Mouse (Mus musculus) adrenal gland, postnatal 4 days (tissue): ENCODE measurements around the gene Ntrk1. TPM values are rescaled to one million over a fixed set of nuclear protein-coding genes. Genes with fewer than 3 reads are reported as not detected.
A peak's percentile ranks its signal among the peaks of the same experiment; 100 is the strongest.
"Not testable (repeated sequence)": the region's sequence is repeated elsewhere in the genome, so short reads cannot be mapped to it uniquely, and the experiment has no call there.

ENCODE experiments used
- DNase-seq, 2 experiments: peaks; one replicate each; pipeline ENCODE4 v3.0.0; 2021 to 2022; ENCODE audit warnings: low spot score in 2 of 2, mixed read lengths in 2 of 2
- long read RNA-seq, 2 experiments: library from polyadenylated mRNA; stranded (forward); transcript quantifications; one replicate each; pipeline ENCODE4 v2.0.0; 2021
- total RNA-seq, 2 experiments: library from RNA; stranded (reverse); gene quantifications; 2 replicates each; pipeline ENCODE4 v1.2.3; 2021

The Ntrk1 gene
- total RNA-seq, result 10 to 100 TPM; 14.6 to 26.4 TPM
- long read RNA-seq, experiment 1, partial matches to known transcripts, result 4 of 7 reads
- long read RNA-seq, experiment 1, other reads (novel, unspliced or antisense), result 3 of 7 reads
- long read RNA-seq, experiment 2, partial matches to known transcripts, result 8 of 14 reads
- long read RNA-seq, experiment 2, other reads (novel, unspliced or antisense), result 6 of 14 reads

GRCm38 (mm10) chr3:87794922-87795325 is at the start of gene Ntrk1:
Ntrk1 (minus strand) TSS chr3:87795162.
- no peak for DNase-seq

GRCm38 (mm10) chr3:87840858-87841257 is 45.9 kb upstream of the Ntrk1 start:
- DNase-seq, result no peak

GRCm38 (mm10) chr3:87838622-87839021 is 43.7 kb upstream of the Ntrk1 start:
- peak; percentile 38 to 62 for DNase-seq

- DNase-seq, result no peak
These were observed 38.5 kb upstream of the Ntrk1 start for GRCm38 (mm10) chr3:87833482-87833881.

- DNase-seq, result no peak
These were observed 37.3 kb upstream of the Ntrk1 start for GRCm38 (mm10) chr3:87832109-87832859.

- DNase-seq, result no peak
These were observed 34.1 kb upstream of the Ntrk1 start for GRCm38 (mm10) chr3:87829025-87829424.

GRCm38 (mm10) chr3:87828435-87828834 is 33.5 kb upstream of the Ntrk1 start:
- no peak for DNase-seq

- DNase-seq, result not testable (repeated sequence)
These were observed 29.2 kb upstream of the Ntrk1 start, which contains the start of gene Pear1 for GRCm38 (mm10) chr3:87824206-87824605. Pear1 (minus strand) TSS chr3:87824306.

GRCm38 (mm10) chr3:87818226-87818625 is 23.3 kb upstream of the Ntrk1 start:
- DNase-seq, result no peak

- DNase-seq, result peak; percentile 31 to 50
These were observed 21.7 kb upstream of the Ntrk1 start for GRCm38 (mm10) chr3:87816646-87817093.

- no peak for DNase-seq
These were observed 21.2 kb upstream of the Ntrk1 start for GRCm38 (mm10) chr3:87816166-87816565.

GRCm38 (mm10) chr3:87812873-87813272 is 17.9 kb upstream of the Ntrk1 start:
- DNase-seq, result no peak

- DNase-seq, result no peak
These were observed 17.5 kb upstream of the Ntrk1 start for GRCm38 (mm10) chr3:87812413-87812812.

GRCm38 (mm10) chr3:87811297-87811696 is 16.3 kb upstream of the Ntrk1 start:
- DNase-seq, result no peak

- DNase-seq, result no peak
These were observed 14.5 kb upstream of the Ntrk1 start for GRCm38 (mm10) chr3:87809322-87809962.

GRCm38 (mm10) chr3:87804038-87804677 is 9.2 kb upstream of the Ntrk1 start:
- no peak for DNase-seq

GRCm38 (mm10) chr3:87801681-87802080 is 6.7 kb upstream of the Ntrk1 start:
- no peak for DNase-seq

- DNase-seq, result no peak
These were observed 1.9 kb upstream of the Ntrk1 start, which contains the start of gene Insrr for GRCm38 (mm10) chr3:87796736-87797334. Insrr (plus strand) TSS chr3:87796951.

GRCm38 (mm10) chr3:87795336-87796277 is 645 bp upstream of the Ntrk1 start:
- peak; percentile 27 to 33 for DNase-seq

GRCm38 (mm10) chr3:87789768-87790167 is 5.2 kb downstream of the Ntrk1 start:
- no peak for DNase-seq
